ENCODE assay signal across 8 mouse cellular contexts in the genomic region with DNA sequence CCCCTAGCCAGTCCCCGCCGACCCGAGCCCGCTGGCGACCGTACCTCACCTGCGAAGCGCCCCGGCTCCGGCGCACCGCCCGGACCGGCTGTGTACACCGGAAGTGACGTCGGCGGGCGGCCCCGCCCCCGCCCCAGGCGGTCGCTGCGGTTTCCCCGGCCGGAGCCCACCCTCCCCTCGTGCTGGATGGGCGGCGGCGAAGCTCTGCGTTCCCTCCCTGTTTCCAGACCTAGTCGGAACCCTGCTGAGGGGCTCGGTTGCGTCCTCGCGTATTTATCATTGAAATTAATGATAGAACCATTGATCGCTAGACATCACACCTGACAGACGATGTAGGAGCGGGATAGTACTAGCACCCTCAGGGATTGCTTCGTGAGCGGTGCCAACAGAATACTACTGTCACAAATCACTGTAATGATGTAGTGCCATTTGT. TPM values are rescaled to one million over a fixed set of nuclear protein-coding genes. Genes with fewer than 3 reads are reported as not detected.
DNase-seq lines count a peak whose midpoint lies in the region; ATAC-seq and TF ChIP-seq lines count a peak whose summit lies in the region.

A gene (minus strand): TSS at position 109 of the 433 bp plus-strand sequence.

- peak within 1 kb of the TSS; percentile 88 for H3K27ac ChIP-seq in hindbrain, embryonic 15.5 days (replicated peaks)

- CTCF ChIA-PET in Patski (lab: Charles Lee): no interaction called here

- H3K27me3 ChIP-seq in Patski: no peaks in the 10 kb centered on the region
- no peaks in the 10 kb centered on the region for H3K27me3 ChIP-seq in hindbrain, embryonic 15.5 days

- in situ Hi-C loops in Patski (cut with MboI; ENCODE audit: low pct_unique_long_range_greater_than_20kb): no loop called here

- H3K4me1 ChIP-seq in hindbrain, embryonic 15.5 days (replicated peaks): peaks cover 18% of the 10 kb centered on the region

- H3K9me3 ChIP-seq in hindbrain, embryonic 15.5 days: no peaks in the 10 kb centered on the region

- H3K36me3 ChIP-seq in hindbrain, embryonic 15.5 days: no peaks in the 10 kb centered on the region

- peak within 1 kb of the TSS; percentile 54 for H3K4me2 ChIP-seq in hindbrain, embryonic 15.5 days

- WGBS in hindbrain, embryonic 15.5 days: 1% methylated on average over 36 of the region's 41 CpGs

- POLR2A ChIA-PET in Patski (lab: Charles Lee): no interaction called here

- ATAC-seq in Patski: peak; percentile 54
- peak; percentile 94 for ATAC-seq in hindbrain, embryonic 15.5 days (ENCODE audit: low FRiP score, low read depth)

- H3K9ac ChIP-seq in hindbrain, embryonic 15.5 days: peak within 1 kb of the TSS; percentile 87

- peak within 1 kb of the TSS; percentile 88 for H3K4me3 ChIP-seq in hindbrain, embryonic 15.5 days

- TF ChIP-seq CTCF in Patski (IDR thresholded peaks at IDR 0.05): no peak

- DNase-seq in Patski (ENCODE audit: low read depth, low spot score): no peak
- peak; percentile 96 to 97 for DNase-seq in cerebellum, postnatal 14 days
- peak; percentile 81 to 86 for DNase-seq in frontal cortex, postnatal 36 days (ENCODE audit: low spot score in 2 of 2)
- peak; percentile 63 for DNase-seq in left cerebral cortex, adult 11 months (ENCODE audit: low spot score)
- peak; percentile 91 to 93 for DNase-seq in lung, postnatal 4 days
- DNase-seq in retina, postnatal 7 days (ENCODE audit: low read depth, low spot score): peak; percentile 71
- DNase-seq in urinary bladder, adult 2 months (ENCODE audit: low spot score): peak; percentile 86

RNA-seq across cellular contexts. Expression of the gene that starts here (rescaled TPM):
- polyA plus RNA-seq in Patski (2021): 30.9 TPM
- 32.2 and 33.3 TPM in 2 replicates for polyA plus RNA-seq in hindbrain, embryonic 15.5 days (2015; fragmentation: Nextera tagmentation; extraction: Ambion mirVana)
- polyA plus RNA-seq in urinary bladder, adult 2 months (2012; rRNA removed): 31.1 and 31.4 TPM in 2 replicates
